In genomic region chr17:47795446-47795845, GRCm38 (mm10) we compare ENCODE assay signal across 9 mouse cellular contexts. TPM values are rescaled to one million over a fixed set of nuclear protein-coding genes. Genes with fewer than 3 reads are reported as not detected.
DNase-seq lines count a peak whose midpoint lies in the region; ATAC-seq and TF ChIP-seq lines count a peak whose summit lies in the region.
"Had no signal": no experiment of that assay in that cellular context is flagged by ENCODE, and none has a peak within 500 bp of the region (broad histone marks: within the 10 kb centered on the region; RNA-seq: fewer than 3 reads in every experiment).

No protein-coding gene starts in this region.

- 52% methylated on average over 3 of the region's 3 CpGs for WGBS in kidney, embryonic 15.5 days
- 57% methylated on average over 3 of the region's 3 CpGs for WGBS in stomach, postnatal 0 days

- no peak for TF ChIP-seq POLR2A in embryonic fibroblast, embryonic 13.5 days (IDR thresholded peaks at IDR 0.05; ENCODE audit: low read depth, low read length)

- no peaks in the 10 kb centered on the region for H3K4me1 ChIP-seq in embryonic fibroblast, embryonic 13.5 days (ENCODE audit: control insufficient read depth, insufficient read depth, low read length)
- peaks cover 36% of the 10 kb centered on the region for H3K4me1 ChIP-seq in kidney, embryonic 15.5 days
- H3K4me1 ChIP-seq in stomach, postnatal 0 days (replicated peaks; ENCODE audit: control insufficient read depth, insufficient read depth): no peaks in the 10 kb centered on the region

- no peak for TF ChIP-seq EP300 in stomach, postnatal 0 days (optimal IDR thresholded peaks at IDR 0.05)

- no peak overlapping the region for H3K4me2 ChIP-seq in kidney, embryonic 15.5 days
- no peak overlapping the region for H3K4me2 ChIP-seq in stomach, postnatal 0 days (replicated peaks; ENCODE audit: low read depth)
- H3K4me2 ChIP-seq: limb, embryonic 12.5 days had no signal

- H3K27ac ChIP-seq in embryonic fibroblast, embryonic 13.5 days (ENCODE audit: insufficient read depth, low read length): no peak overlapping the region
- no peak overlapping the region for H3K27ac ChIP-seq in kidney, embryonic 15.5 days
- no peak overlapping the region for H3K27ac ChIP-seq in stomach, postnatal 0 days (replicated peaks)
- H3K27ac ChIP-seq: limb, embryonic 12.5 days had no signal

- TF ChIP-seq CTCF in embryonic fibroblast, embryonic 13.5 days (IDR thresholded peaks at IDR 0.05; ENCODE audit: borderline replicate concordance, insufficient read depth, low read length): peak; percentile 75
- TF ChIP-seq CTCF in stomach, postnatal 0 days (IDR thresholded peaks at IDR 0.05; ENCODE audit: low read depth): peak; percentile 81

- H3K27me3 ChIP-seq in kidney, embryonic 15.5 days: peaks cover 4% of the 10 kb centered on the region; the same call in 1 of the 2 replicates
- no peaks in the 10 kb centered on the region for H3K27me3 ChIP-seq in stomach, postnatal 0 days (ENCODE audit: control insufficient read depth, insufficient read depth, low read length)

- H3K9me3 ChIP-seq in kidney, embryonic 15.5 days (replicated peaks): no peaks in the 10 kb centered on the region
- H3K9me3 ChIP-seq in stomach, postnatal 0 days (ENCODE audit: control insufficient read depth, low read length): no peaks in the 10 kb centered on the region

- no peak overlapping the region for H3K4me3 ChIP-seq in embryonic fibroblast, embryonic 13.5 days (ENCODE audit: insufficient read depth, low read length)
- H3K4me3 ChIP-seq in kidney, embryonic 15.5 days (replicated peaks): no peak overlapping the region
- H3K4me3 ChIP-seq in stomach, postnatal 0 days (ENCODE audit: low read depth, low read length): no peak overlapping the region
- H3K4me3 ChIP-seq: limb, embryonic 12.5 days had no signal

- H3K36me3 ChIP-seq in kidney, embryonic 15.5 days: no peaks in the 10 kb centered on the region
- no peaks in the 10 kb centered on the region; the same call in 1 of the 2 replicates for H3K36me3 ChIP-seq in stomach, postnatal 0 days (ENCODE audit: control insufficient read depth, insufficient read depth, low read length)
- H3K36me3 ChIP-seq: limb, embryonic 12.5 days had no signal

- peak; percentile 56 for DNase-seq in gastrocnemius, adult 18-20 months (ENCODE audit: low spot score)
- no peak for DNase-seq in gastrocnemius, postnatal 25 days
- DNase-seq in A20 (ENCODE audit: low read depth, low spot score): peak; percentile 75
- DNase-seq in adrenal gland, adult 2 months: peak; percentile 43
- DNase-seq in lung, postnatal 4 days: peak; percentile 63 to 76
- DNase-seq in stomach, postnatal 0 days (ENCODE audit: low spot score): peak; percentile 63

- 0 out of 2 replicates have a peak, but pooled peaks have one; percentile 23 for ATAC-seq in kidney, embryonic 15.5 days (replicated peaks; ENCODE audit: low FRiP score)
- ATAC-seq in stomach, postnatal 0 days (ENCODE audit: low FRiP score, low TSS enrichment): no peak

- H3K9ac ChIP-seq in kidney, embryonic 15.5 days: no peak overlapping the region
- no peak overlapping the region for H3K9ac ChIP-seq in stomach, postnatal 0 days (ENCODE audit: low read length)
- H3K9ac ChIP-seq: limb, embryonic 12.5 days had no signal

RNA-seq across cellular contexts. Expression of gene Mdfi, which starts 39.0 kb away (rescaled TPM):
- total RNA-seq in gastrocnemius, adult 18-20 months (2021): under 1 TPM in 1 of 2 experiments, not detected in 1; 0.64 TPM
- total RNA-seq in gastrocnemius, postnatal 25 days (2021): 1 to 10 TPM; 1.0 to 1.1 TPM
- 1 to 10 TPM; 1.2 to 2.1 TPM for total RNA-seq in adrenal gland, adult 2 months (2021)
- polyA plus RNA-seq in adrenal gland, adult 2 months (2012; rRNA removed): 15.8 and 24.2 TPM in 2 replicates
- polyA plus RNA-seq in embryonic fibroblast, embryonic 13.5 days (2011; ENCODE audit: insufficient read length, low read depth, missing spikeins): 8.8 and 13.7 TPM in 2 replicates
- 7.7 and 12.6 TPM in 2 replicates for polyA plus RNA-seq in kidney, embryonic 15.5 days (2015; fragmentation: Nextera tagmentation; extraction: Ambion mirVana)
- 6.2 and 6.3 TPM in 2 replicates for polyA plus RNA-seq in stomach, postnatal 0 days (2015; fragmentation: Nextera tagmentation; extraction: Ambion mirVana)

RNA-seq across cellular contexts. Expression of gene Tfeb, which starts 58.6 kb away (rescaled TPM):
- 100 to 1,000 TPM in 1 of 2 experiments, 10 to 100 TPM in 1; 93.6 to 108 TPM for total RNA-seq in gastrocnemius, adult 18-20 months (2021)
- total RNA-seq in gastrocnemius, postnatal 25 days (2021): 10 to 100 TPM; 65.8 to 67.7 TPM
- total RNA-seq in adrenal gland, adult 2 months (2021): 10 to 100 TPM; 14.7 to 24.5 TPM
- polyA plus RNA-seq in adrenal gland, adult 2 months (2012; rRNA removed): 65.7 and 100.0 TPM in 2 replicates
- 4.7 and 6.5 TPM in 2 replicates for polyA plus RNA-seq in embryonic fibroblast, embryonic 13.5 days (2011; ENCODE audit: insufficient read length, low read depth, missing spikeins)
- 13.4 and 15.2 TPM in 2 replicates for polyA plus RNA-seq in kidney, embryonic 15.5 days (2015; fragmentation: Nextera tagmentation; extraction: Ambion mirVana)
- polyA plus RNA-seq in stomach, postnatal 0 days (2015; fragmentation: Nextera tagmentation; extraction: Ambion mirVana): 10.4 and 13.8 TPM in 2 replicates
